Mouse (Mus musculus) thymus, adult 2 months (tissue): ENCODE data around the gene Tceal3. TPM values are rescaled to one million over a fixed set of nuclear protein-coding genes. Genes with fewer than 3 reads are reported as not detected.
"Not testable (repeated sequence)": the region's sequence is repeated elsewhere in the genome, so short reads cannot be mapped to it uniquely, and the experiment has no call there.

Experiments
- DNase-seq: peaks from one replicate; pipeline ENCODE4 v3.0.0; 2021
- H3K27ac ChIP-seq: fragments of 200-500 bp; 2 replicates; pipeline ENCODE4 v1.5.1; 2012; ENCODE audit warnings: low read length, control low read depth; ENCODE audit not compliant: control insufficient read depth, insufficient read depth
- H3K27me3 ChIP-seq: fragments of 200-500 bp; 2 replicates; pipeline ENCODE4 v1.6.1; 2012; ENCODE audit warnings: mild to moderate bottlenecking, low read length, moderate library complexity, mixed read lengths; ENCODE audit not compliant: control insufficient read depth, insufficient read depth
- H3K36me3 ChIP-seq: fragments of 200-500 bp; 2 replicates; pipeline ENCODE4 v1.6.1; 2012; ENCODE audit warnings: mild to moderate bottlenecking, low read length, moderate library complexity; ENCODE audit not compliant: control insufficient read depth, insufficient read depth
- H3K4me1 ChIP-seq: fragments of 200-500 bp; replicated peaks from 2 replicates; pipeline ENCODE4 v1.6.1; 2012; ENCODE audit warnings: low read length; ENCODE audit not compliant: control insufficient read depth, insufficient read depth
- H3K4me3 ChIP-seq: fragments of 200-500 bp; 2 replicates; pipeline ENCODE4 v1.5.1; 2012; ENCODE audit warnings: mild to moderate bottlenecking, low read length, control low read depth, moderate library complexity; ENCODE audit not compliant: control insufficient read depth, insufficient read depth
- CTCF ChIP-seq: fragments of 200-500 bp; IDR thresholded peaks from 2 replicates; pipeline ENCODE4 v1.5.1; 2012; ENCODE audit warnings: mild to moderate bottlenecking, control low read depth, low read length, moderate library complexity, borderline replicate concordance; ENCODE audit not compliant: control insufficient read depth, poor library complexity, insufficient read depth; ENCODE audit errors: extremely low read depth
- POLR2A ChIP-seq: fragments of 200-500 bp; IDR thresholded peaks from 2 replicates; pipeline ENCODE4 v1.6.1; 2012; ENCODE audit warnings: mild to moderate bottlenecking, low read length, control low read depth, moderate library complexity; ENCODE audit not compliant: control insufficient read depth, poor library complexity, insufficient read depth; ENCODE audit errors: extremely low read depth
- whole genome bisulfite sequencing: fragments of 180-500 bp; shearing (Covaris S2); methylation state at CpG from one replicate; pipeline ENCODE4 v1.1.7; 2018; 5-methylcytosine and 5-hydroxymethylcytosine counted together
- polyA plus RNA-seq: library from polyadenylated mRNA; depleted of rRNA; stranded (reverse); fragments of >200 nt; gene quantifications from 2 replicates; pipeline ENCODE4 v1.2.3, GENCODE M21; 2012

The Tceal3 gene
- polyA plus RNA-seq, 1 experiment = 0.11 TPM

GRCm38 (mm10) chrX:136666281-136666706, 75.7 kb downstream of the Tceal3 start:
- no peaks in the 10 kb centered on the region for H3K36me3 ChIP-seq
- H3K4me3 ChIP-seq = no peak overlapping the region
- H3K4me1 ChIP-seq = no peaks in the 10 kb centered on the region
- H3K27ac ChIP-seq = no peak overlapping the region
- no peak for TF ChIP-seq POLR2A
- TF ChIP-seq CTCF = no peak
- DNase-seq = no peak
- H3K27me3 ChIP-seq = no peaks in the 10 kb centered on the region
- WGBS = 5% methylated on average over 18 of the region's 20 CpGs

GRCm38 (mm10) chrX:136666762-136667464, 76.3 kb downstream of the Tceal3 start:
- not testable (repeated sequence) for H3K27me3 ChIP-seq, H3K4me3 ChIP-seq, H3K27ac ChIP-seq, H3K4me1 ChIP-seq, DNase-seq, H3K36me3 ChIP-seq
- 17% methylated on average over 24 of the region's 24 CpGs for WGBS

- no peak for TF ChIP-seq POLR2A
- TF ChIP-seq CTCF = no peak
- Histone ChIP-seq H3K27me3 (no peaks in the 10 kb centered on the region), H3K27ac (no peak overlapping the region), H3K36me3 (no peaks in the 10 kb centered on the region), H3K4me1 (no peaks in the 10 kb centered on the region), H3K4me3 (no peak overlapping the region)
- no peak for DNase-seq
- 91% methylated on average over 2 of the region's 2 CpGs for WGBS
These were observed 78.2 kb downstream of the Tceal3 start for GRCm38 (mm10) chrX:136668794-136669193.

- Histone ChIP-seq H3K4me1 (no peaks in the 10 kb centered on the region), H3K27ac (no peak overlapping the region), H3K4me3 (no peak overlapping the region), H3K27me3 (no peaks in the 10 kb centered on the region), H3K36me3 (no peaks in the 10 kb centered on the region)
- no peak for DNase-seq
- TF ChIP-seq POLR2A = no peak
- TF ChIP-seq CTCF = no peak
- WGBS = 77% methylated on average over 3 of the region's 3 CpGs
These were observed 90.3 kb downstream of the Tceal3 start for GRCm38 (mm10) chrX:136680989-136681388.

GRCm38 (mm10) chrX:136691606-136692293, 101.1 kb downstream of the Tceal3 start:
- H3K36me3 ChIP-seq, H3K4me1 ChIP-seq: not testable (repeated sequence)
- WGBS = 77% methylated on average over 3 of the region's 3 CpGs

GRCm38 (mm10) chrX:136692294-136692675, 101.6 kb downstream of the Tceal3 start:
- WGBS = 91% methylated on average over 4 of the region's 4 CpGs
- no peak for DNase-seq
- Histone ChIP-seq H3K36me3 (no peaks in the 10 kb centered on the region), H3K4me3 (no peak overlapping the region), H3K27me3 (no peaks in the 10 kb centered on the region), H3K4me1 (no peaks in the 10 kb centered on the region), H3K27ac (no peak overlapping the region)
- TF ChIP-seq POLR2A = no peak
- no peak for TF ChIP-seq CTCF

More at GRCm38 (mm10) chrX:136691606-136692293, 101.1 kb downstream of the Tceal3 start:
- H3K27ac ChIP-seq, H3K27me3 ChIP-seq, DNase-seq, H3K4me3 ChIP-seq: not testable (repeated sequence)

- TF ChIP-seq POLR2A (no peak), CTCF (no peak)
- WGBS = 97% methylated on average over 5 of the region's 5 CpGs
- H3K4me3 ChIP-seq = no peak overlapping the region
- no peaks in the 10 kb centered on the region for H3K27me3 ChIP-seq
- H3K36me3 ChIP-seq = no peaks in the 10 kb centered on the region
- DNase-seq = no peak
- H3K4me1 ChIP-seq = no peaks in the 10 kb centered on the region
- no peak overlapping the region for H3K27ac ChIP-seq
These were observed 102.6 kb downstream of the Tceal3 start for GRCm38 (mm10) chrX:136693196-136693595.
